Mouse (Mus musculus) forebrain, postnatal 0 days (tissue): ENCODE measurements around the gene Fam47e. TPM values are rescaled to one million over a fixed set of nuclear protein-coding genes. Genes with fewer than 3 reads are reported as not detected.

Source experiments
- ATAC-seq: fragments of 200-750 bp; cut with Nextera tagmentation; 2 replicates; pipeline ENCODE4 v1.8.0; 2017; ENCODE audit warnings: mild to moderate bottlenecking, moderate library complexity
- DNase-seq: peaks from one replicate; pipeline ENCODE4 v3.0.0-alpha.2; 2015
- H3K27ac ChIP-seq: fragments of 300-500 bp; sonication (generic); 2 replicates; pipeline ENCODE4 v1.5.1; 2014; ENCODE audit warnings: low read depth, mild to moderate bottlenecking, antibody characterized with exemption, low read length, moderate library complexity, mixed read lengths
- H3K27me3 ChIP-seq: fragments of 300-500 bp; sonication (generic); 2 replicates; pipeline ENCODE4 v1.6.1; 2014; ENCODE audit warnings: mild to moderate bottlenecking, low read length, mixed read lengths; ENCODE audit not compliant: insufficient read depth
- H3K36me3 ChIP-seq: fragments of 300-500 bp; sonication (generic); 2 replicates; pipeline ENCODE4 v1.6.1; 2014; ENCODE audit warnings: mild to moderate bottlenecking, moderate library complexity; ENCODE audit not compliant: insufficient read depth
- H3K4me1 ChIP-seq: fragments of 300-500 bp; sonication (generic); 2 replicates; pipeline ENCODE4 v1.6.1; 2014; ENCODE audit warnings: antibody characterized with exemption; ENCODE audit not compliant: insufficient read depth
- H3K4me2 ChIP-seq: fragments of 300-500 bp; sonication (generic); 2 replicates; pipeline ENCODE4 v1.6.1; 2014; ENCODE audit warnings: low read depth, mild to moderate bottlenecking, moderate library complexity
- H3K4me3 ChIP-seq: fragments of 300-500 bp; sonication (generic); 2 replicates; pipeline ENCODE4 v1.5.1; 2014; ENCODE audit warnings: low read depth, low read length, mixed read lengths
- H3K9ac ChIP-seq: fragments of 300-500 bp; sonication (generic); 2 replicates; pipeline ENCODE4 v1.6.1; 2014; ENCODE audit warnings: mild to moderate bottlenecking
- H3K9me3 ChIP-seq: fragments of 300-500 bp; sonication (generic); 2 replicates; pipeline ENCODE4 v1.6.1; 2016; ENCODE audit warnings: low read length
- CTCF ChIP-seq: sonication (generic); IDR thresholded peaks from 2 replicates; pipeline ENCODE4 v1.5.1; 2016; ENCODE audit warnings: antibody characterized with exemption, control low read depth, low read depth
- WGBS: fragments of 180-500 bp; shearing (Covaris S2); extraction: QIAGEN DNeasy Blood & Tissue Kit; methylation state at CpG from one replicate; pipeline ENCODE4 v1.1.7; 2014; 5-methylcytosine and 5-hydroxymethylcytosine counted together
- polyA plus RNA-seq: library from polyadenylated mRNA; unstranded; fragments of >200 nt; fragmentation: Nextera tagmentation; extraction: Ambion mirVana; gene quantifications from 2 replicates; pipeline ENCODE4 v1.2.1, GENCODE M21; 2015
- total RNA-seq: library from RNA; depleted of rRNA; stranded (reverse); fragments of >200 nt; gene quantifications from 2 replicates; pipeline ENCODE4 v1.2.3, GENCODE M21; 2014; rRNA removed

Gene Fam47e
- total and polyA plus RNA-seq, 2 experiments from 2014 or later: 0.81 to 3.1 TPM

- Histone ChIP-seq H3K27me3 (no peaks in the 10 kb centered on the region), H3K4me1 (no peaks in the 10 kb centered on the region), H3K27ac (no peak overlapping the region), H3K4me2 (no peak overlapping the region), H3K9me3 (no peaks in the 10 kb centered on the region), H3K9ac (no peak overlapping the region), H3K4me3 (no peak overlapping the region), H3K36me3 (no peaks in the 10 kb centered on the region)
- WGBS: 62% methylated on average over 4 of the region's 4 CpGs
- ATAC-seq (no peak), DNase-seq (no peak)
- 0 out of 2 replicates have a peak, but pooled peaks have one; percentile 4 for TF ChIP-seq CTCF
Measured at GRCm38 (mm10) chr5:92633526-92633925, 78.7 kb downstream of the Fam47e start.

GRCm38 (mm10) chr5:92634916-92635315 lies 80.0 kb downstream of the Fam47e start:
- no peaks in the 10 kb centered on the region for H3K36me3 ChIP-seq
- no peaks in the 10 kb centered on the region for H3K4me1 ChIP-seq
- H3K27me3 ChIP-seq: no peaks in the 10 kb centered on the region
- no peak overlapping the region for H3K4me2 ChIP-seq
- no peak overlapping the region for H3K27ac ChIP-seq
- 70% methylated on average over 3 of the region's 3 CpGs for WGBS
- H3K9ac ChIP-seq: no peak overlapping the region
- ATAC-seq (peak; percentile 69), DNase-seq (peak; percentile 2)
- H3K9me3 ChIP-seq: no peaks in the 10 kb centered on the region
- no peak for TF ChIP-seq CTCF
- H3K4me3 ChIP-seq: no peak overlapping the region

- no peak for ATAC-seq
Measured at GRCm38 (mm10) chr5:92635891-92636290, 81.0 kb downstream of the Fam47e start.

GRCm38 (mm10) chr5:92640861-92641260 lies 86.0 kb downstream of the Fam47e start:
- Histone ChIP-seq H3K4me1 (no peaks in the 10 kb centered on the region), H3K9me3 (no peaks in the 10 kb centered on the region), H3K4me2 (no peak overlapping the region), H3K27me3 (no peaks in the 10 kb centered on the region), H3K27ac (no peak overlapping the region), H3K4me3 (no peak overlapping the region), H3K36me3 (no peaks in the 10 kb centered on the region), H3K9ac (no peak overlapping the region)
- ATAC-seq: no peak
- WGBS: 73% methylated on average over 3 of the region's 3 CpGs
- no peak for TF ChIP-seq CTCF
- DNase-seq: no peak

More at GRCm38 (mm10) chr5:92635891-92636290, 81.0 kb downstream of the Fam47e start:
- WGBS: 88% methylated on average over 5 of the region's 5 CpGs
- no peak overlapping the region for H3K4me2 ChIP-seq
- no peaks in the 10 kb centered on the region for H3K9me3 ChIP-seq
- no peak overlapping the region for H3K9ac ChIP-seq
- DNase-seq: no peak
- TF ChIP-seq CTCF: no peak
- H3K27ac ChIP-seq: no peak overlapping the region
- no peaks in the 10 kb centered on the region for H3K4me1 ChIP-seq
- H3K36me3 ChIP-seq: no peaks in the 10 kb centered on the region
- H3K4me3 ChIP-seq: no peak overlapping the region
- H3K27me3 ChIP-seq: no peaks in the 10 kb centered on the region

Other genes with a start within 250 kb of the Fam47e start
- gene Sdad1, start 244.6 kb upstream of the Fam47e start, total RNA-seq: 22.5 and 32.0 TPM in 2 replicates
- gene Sdad1, start 244.6 kb upstream of the Fam47e start, polyA plus RNA-seq: 21.6 and 27.9 TPM in 2 replicates
- not detected in 2 replicates for gene Cxcl9, start 227.0 kb upstream of the Fam47e start, total RNA-seq
- gene Cxcl9, start 227.0 kb upstream of the Fam47e start, polyA plus RNA-seq: not detected in 2 replicates
- gene Art3, start 223.2 kb upstream of the Fam47e start, total RNA-seq: 3.0 and 3.5 TPM in 2 replicates
- gene Art3, start 223.2 kb upstream of the Fam47e start, polyA plus RNA-seq: 8.0 and 9.4 TPM in 2 replicates
- 0.38 and 0.86 TPM in 2 replicates for gene Cxcl10, start 206.2 kb upstream of the Fam47e start, total RNA-seq
- gene Cxcl10, start 206.2 kb upstream of the Fam47e start, polyA plus RNA-seq: 0.28 and 0.55 TPM in 2 replicates
- gene Nup54, start 119.8 kb upstream of the Fam47e start, total RNA-seq: 80.1 and 94.5 TPM in 2 replicates
- gene Nup54, start 119.8 kb upstream of the Fam47e start, polyA plus RNA-seq: 35.1 and 43.7 TPM in 2 replicates
- 123 and 149 TPM in 2 replicates for gene Scarb2, start 48.2 kb upstream of the Fam47e start, total RNA-seq
- 19.4 and 23.1 TPM in 2 replicates for gene Scarb2, start 48.2 kb upstream of the Fam47e start, polyA plus RNA-seq
- gene Stbd1, start 48.0 kb downstream of the Fam47e start, total RNA-seq: 2.0 and 3.5 TPM in 2 replicates
- 3.5 and 3.6 TPM in 2 replicates for gene Stbd1, start 48.0 kb downstream of the Fam47e start, polyA plus RNA-seq
- gene Ccdc158, start 120.2 kb downstream of the Fam47e start, total RNA-seq: 0.62 and 1.3 TPM in 2 replicates
- 0.29 and 0.39 TPM in 2 replicates for gene Ccdc158, start 120.2 kb downstream of the Fam47e start, polyA plus RNA-seq
- gene Shroom3, start 128.4 kb downstream of the Fam47e start, total RNA-seq: 2.6 and 5.8 TPM in 2 replicates
- 0.24 and 0.91 TPM in 2 replicates for gene Shroom3, start 128.4 kb downstream of the Fam47e start, polyA plus RNA-seq